Mouse (Mus musculus): ENCODE results near the gene Uvssa. TPM values are rescaled to one million over a fixed set of nuclear protein-coding genes. Genes with fewer than 3 reads are reported as not detected.

Gene Uvssa
- polyA plus RNA-seq, 1 experiment from 2014 or later, result 8.1 TPM

DNA sequence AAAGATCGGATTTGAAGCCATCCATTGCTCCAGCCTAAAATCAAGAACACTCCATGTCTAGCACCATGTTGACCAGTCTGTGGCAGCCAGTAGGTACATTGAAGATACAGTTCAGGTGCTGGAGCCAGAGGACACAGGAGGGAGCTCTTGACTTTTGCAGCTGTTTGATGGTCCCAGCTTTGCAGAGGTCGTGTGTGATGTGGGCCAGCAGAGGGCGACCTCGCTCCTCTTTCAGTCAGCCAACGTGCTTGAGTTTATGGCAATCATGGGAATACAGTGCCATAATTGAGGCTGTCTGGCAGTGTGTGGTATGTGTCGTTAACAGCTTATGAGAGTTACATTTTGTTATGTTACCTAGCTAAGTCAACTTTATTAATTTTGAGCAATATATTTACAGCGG, 15.5 kb downstream of the Uvssa start:
- Histone ChIP-seq H3K4me3 (ENCODE audit: low read depth, low read length) (no peak overlapping the region), H3K36me3 (ENCODE audit: control insufficient read depth, insufficient read depth, low read length) (peaks cover 7% of the 10 kb centered on the region; the same call in 1 of the 2 replicates), H3K9me3 (replicated peaks; ENCODE audit: control insufficient read depth, low read length, poor library complexity, severe bottlenecking) (no peaks in the 10 kb centered on the region), H3K9ac (ENCODE audit: low read depth, low read length) (no peak overlapping the region), H3K4me2 (ENCODE audit: low read length) (no peak overlapping the region), H3K27me3 (ENCODE audit: control insufficient read depth, insufficient read depth, low read depth, low read length) (no peaks in the 10 kb centered on the region), H3K27ac (ENCODE audit: low read length) (no peak overlapping the region), H3K4me1 (ENCODE audit: control insufficient read depth, insufficient read depth, low read length) (no peaks in the 10 kb centered on the region)
- ATAC-seq, result peak; percentile 93
- WGBS, result 15% methylated on average over 7 of the region's 7 CpGs

DNA sequence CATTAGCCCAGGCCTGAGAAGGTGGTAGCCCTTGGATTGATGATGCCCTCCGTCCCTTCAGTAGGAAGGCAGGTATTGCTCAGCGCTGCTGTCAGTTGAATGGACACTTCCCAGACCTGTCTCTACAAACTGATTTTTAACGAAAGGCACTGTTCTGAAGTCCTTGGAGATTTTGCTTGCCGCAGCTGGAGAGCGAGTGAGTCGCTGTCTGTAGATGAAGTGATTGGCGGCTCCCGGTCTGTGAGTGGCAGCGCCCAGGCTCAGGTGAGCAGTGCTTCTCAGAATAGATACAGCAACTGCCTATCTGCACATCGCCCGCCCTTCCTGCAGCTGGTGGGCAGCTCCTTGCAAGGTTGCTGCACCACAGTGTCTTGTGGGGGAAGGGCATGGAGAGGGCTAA, 17.3 kb downstream of the Uvssa start:
- Histone ChIP-seq H3K4me1 (ENCODE audit: control insufficient read depth, insufficient read depth, low read length) (no peaks in the 10 kb centered on the region), H3K9me3 (replicated peaks; ENCODE audit: control insufficient read depth, low read length, poor library complexity, severe bottlenecking) (no peaks in the 10 kb centered on the region), H3K27me3 (ENCODE audit: control insufficient read depth, insufficient read depth, low read depth, low read length) (no peaks in the 10 kb centered on the region), H3K4me2 (ENCODE audit: low read length) (no peak overlapping the region), H3K9ac (ENCODE audit: low read depth, low read length) (no peak overlapping the region), H3K27ac (ENCODE audit: low read length) (no peak overlapping the region), H3K4me3 (ENCODE audit: low read depth, low read length) (no peak overlapping the region), H3K36me3 (ENCODE audit: control insufficient read depth, insufficient read depth, low read length) (peaks cover 5% of the 10 kb centered on the region; the same call in 1 of the 2 replicates)
- 75% methylated on average over 11 of the region's 11 CpGs for WGBS
- no peak for ATAC-seq

DNA sequence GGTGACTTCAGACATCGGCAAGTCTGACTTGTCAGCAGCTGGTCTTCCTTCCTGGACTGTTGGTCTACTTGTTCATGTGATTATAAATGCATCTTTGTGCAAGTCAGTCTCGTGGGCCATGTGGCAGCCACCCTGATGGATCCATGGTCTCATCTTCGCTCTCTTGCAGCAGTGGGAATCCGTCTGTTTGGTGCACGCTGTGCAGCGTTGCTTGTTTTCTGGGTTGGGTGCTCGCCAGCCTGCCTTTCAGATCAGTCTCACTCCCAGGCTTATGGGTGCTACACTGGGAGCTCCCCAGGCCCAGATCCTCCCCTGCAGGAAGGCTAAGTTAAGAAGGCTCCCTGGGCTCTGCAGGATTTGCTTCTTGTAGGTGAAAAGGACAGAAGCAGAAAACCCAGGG, 18.5 kb downstream of the Uvssa start:
- H3K36me3 ChIP-seq (ENCODE audit: control insufficient read depth, insufficient read depth, low read length), result peaks cover 2% of the 10 kb centered on the region; the same call in 1 of the 2 replicates
- H3K27ac ChIP-seq (ENCODE audit: low read length), result no peak overlapping the region
- no peak overlapping the region for H3K4me3 ChIP-seq (ENCODE audit: low read depth, low read length)
- no peaks in the 10 kb centered on the region for H3K4me1 ChIP-seq (ENCODE audit: control insufficient read depth, insufficient read depth, low read length)
- H3K4me2 ChIP-seq (ENCODE audit: low read length), result no peak overlapping the region
- no peaks in the 10 kb centered on the region for H3K9me3 ChIP-seq (replicated peaks; ENCODE audit: control insufficient read depth, low read length, poor library complexity, severe bottlenecking)
- no peak overlapping the region for H3K9ac ChIP-seq (ENCODE audit: low read depth, low read length)
- no peaks in the 10 kb centered on the region for H3K27me3 ChIP-seq (ENCODE audit: control insufficient read depth, insufficient read depth, low read depth, low read length)
- ATAC-seq, result no peak
- WGBS, result 82% methylated on average over 7 of the region's 7 CpGs

DNA sequence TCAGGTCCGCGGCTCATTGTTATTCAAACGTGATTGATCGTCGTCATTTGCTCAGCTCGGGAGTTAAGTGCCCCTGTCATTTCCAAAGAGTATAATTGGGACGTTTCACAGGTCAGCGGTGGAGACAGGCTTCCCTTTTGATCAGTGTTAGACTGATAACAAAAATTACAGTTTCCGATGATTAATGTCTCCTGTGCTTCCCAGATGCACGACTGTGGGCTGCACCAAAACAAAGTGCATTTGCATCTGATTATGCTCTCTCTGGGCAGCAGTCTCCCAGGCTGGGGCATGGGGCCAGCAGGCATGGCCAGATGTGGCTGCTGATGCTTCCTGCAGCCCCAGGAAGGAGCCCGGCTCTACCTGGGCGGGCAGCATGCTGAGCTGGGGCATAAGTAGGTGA, 22.5 kb downstream of the Uvssa start:
- no peak overlapping the region for H3K4me3 ChIP-seq (ENCODE audit: low read depth, low read length)
- no peak overlapping the region for H3K9ac ChIP-seq (ENCODE audit: low read depth, low read length)
- H3K36me3 ChIP-seq (ENCODE audit: control insufficient read depth, insufficient read depth, low read length), result no peaks in the 10 kb centered on the region
- no peak for ATAC-seq
- WGBS, result 43% methylated on average over 12 of the region's 12 CpGs
- H3K9me3 ChIP-seq (replicated peaks; ENCODE audit: control insufficient read depth, low read length, poor library complexity, severe bottlenecking), result no peaks in the 10 kb centered on the region
- H3K4me2 ChIP-seq (ENCODE audit: low read length), result no peak overlapping the region
- H3K27me3 ChIP-seq (ENCODE audit: control insufficient read depth, insufficient read depth, low read depth, low read length), result no peaks in the 10 kb centered on the region
- no peak overlapping the region for H3K27ac ChIP-seq (ENCODE audit: low read length)
- no peaks in the 10 kb centered on the region for H3K4me1 ChIP-seq (ENCODE audit: control insufficient read depth, insufficient read depth, low read length)

DNA sequence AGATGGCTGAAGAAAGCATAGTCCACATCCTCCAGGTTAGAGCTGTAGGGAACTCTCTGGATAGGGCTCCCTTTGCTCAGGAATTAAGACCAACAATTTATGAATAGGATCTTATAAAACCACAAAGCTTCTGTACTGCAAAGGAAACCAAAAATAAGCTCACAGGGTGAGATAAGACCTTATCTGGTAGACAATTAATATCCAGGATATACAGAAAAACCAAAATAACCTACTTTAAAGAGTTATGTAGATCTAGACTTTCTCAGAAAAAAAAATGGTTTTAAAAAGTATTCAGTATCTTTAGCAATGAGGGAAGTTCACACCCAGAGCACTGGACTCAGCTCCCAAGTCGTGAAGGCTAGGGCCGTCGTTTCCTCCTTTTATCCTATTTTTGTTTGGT, 42.0 kb downstream of the Uvssa start:
- no peak overlapping the region for H3K27ac ChIP-seq (ENCODE audit: low read length)

DNA sequence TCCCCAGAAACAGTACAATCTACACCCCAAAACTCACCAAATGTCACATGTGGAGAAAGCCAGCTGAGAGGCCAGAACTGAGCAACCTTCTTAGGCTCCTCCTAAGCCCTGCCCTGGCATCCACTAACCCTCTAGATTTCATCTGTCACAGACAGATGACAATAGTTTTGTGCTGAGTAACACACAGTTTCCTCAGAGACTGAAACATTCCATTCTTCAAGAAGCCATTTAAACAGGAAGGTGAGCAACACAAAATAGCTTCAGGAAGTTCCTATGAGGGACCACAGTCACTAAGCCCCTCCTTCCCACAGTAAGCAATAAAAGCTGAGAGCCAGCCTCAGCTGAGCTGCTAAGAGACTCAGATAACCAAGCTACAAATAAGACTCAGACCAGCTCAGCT, 49.1 kb downstream of the Uvssa start:
- no peaks in the 10 kb centered on the region for H3K36me3 ChIP-seq (ENCODE audit: control insufficient read depth, insufficient read depth, low read length)
- no peak overlapping the region for H3K4me3 ChIP-seq (ENCODE audit: low read depth, low read length)
- peaks cover 50% of the 10 kb centered on the region for H3K27me3 ChIP-seq (ENCODE audit: control insufficient read depth, insufficient read depth, low read depth, low read length)
- no peak overlapping the region for H3K27ac ChIP-seq (ENCODE audit: low read length)
- no peak overlapping the region for H3K4me2 ChIP-seq (ENCODE audit: low read length)
- no peak overlapping the region for H3K9ac ChIP-seq (ENCODE audit: low read depth, low read length)
- H3K4me1 ChIP-seq (ENCODE audit: control insufficient read depth, insufficient read depth, low read length), result peaks cover 6% of the 10 kb centered on the region
- ATAC-seq, result no peak
- no peaks in the 10 kb centered on the region for H3K9me3 ChIP-seq (replicated peaks; ENCODE audit: control insufficient read depth, low read length, poor library complexity, severe bottlenecking)

More for the DNA sequence above, 42.0 kb downstream of the Uvssa start:
- H3K9ac ChIP-seq (ENCODE audit: low read depth, low read length), result no peak overlapping the region
- no peaks in the 10 kb centered on the region for H3K4me1 ChIP-seq (ENCODE audit: control insufficient read depth, insufficient read depth, low read length)
- no peak overlapping the region for H3K4me3 ChIP-seq (ENCODE audit: low read depth, low read length)
- H3K4me2 ChIP-seq (ENCODE audit: low read length), result no peak overlapping the region
- no peaks in the 10 kb centered on the region for H3K36me3 ChIP-seq (ENCODE audit: control insufficient read depth, insufficient read depth, low read length)
- H3K9me3 ChIP-seq (replicated peaks; ENCODE audit: control insufficient read depth, low read length, poor library complexity, severe bottlenecking), result no peaks in the 10 kb centered on the region
- 81% methylated on average over 3 of the region's 3 CpGs for WGBS
- H3K27me3 ChIP-seq (ENCODE audit: control insufficient read depth, insufficient read depth, low read depth, low read length), result peaks cover 9% of the 10 kb centered on the region
- no peak for ATAC-seq

DNA sequence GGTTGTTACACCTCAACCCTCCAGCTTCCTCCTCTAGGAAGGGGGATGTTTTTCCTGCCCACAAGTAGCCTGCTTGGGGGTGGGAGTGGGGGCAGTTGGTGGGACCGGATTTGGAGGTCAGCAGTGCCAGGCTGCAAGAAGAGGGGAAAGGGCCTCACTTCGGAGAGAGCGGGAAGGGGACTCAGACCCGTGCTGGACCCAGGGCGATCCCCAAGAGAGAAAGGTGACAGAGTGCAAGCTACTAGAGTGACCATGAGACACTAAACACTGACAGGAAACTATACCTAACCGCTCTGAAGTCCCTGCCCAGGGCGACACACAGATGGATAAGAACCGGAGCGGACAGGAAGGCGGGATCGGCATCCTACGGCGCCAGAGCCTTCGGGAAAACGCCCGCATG, 51.8 kb downstream of the Uvssa start:
- Histone ChIP-seq H3K27ac (ENCODE audit: low read length) (no peak overlapping the region), H3K9ac (ENCODE audit: low read depth, low read length) (no peak overlapping the region), H3K9me3 (replicated peaks; ENCODE audit: control insufficient read depth, low read length, poor library complexity, severe bottlenecking) (no peaks in the 10 kb centered on the region), H3K36me3 (ENCODE audit: control insufficient read depth, insufficient read depth, low read length) (no peaks in the 10 kb centered on the region), H3K4me3 (ENCODE audit: low read depth, low read length) (no peak overlapping the region), H3K4me2 (ENCODE audit: low read length) (no peak overlapping the region), H3K27me3 (ENCODE audit: control insufficient read depth, insufficient read depth, low read depth, low read length) (peaks cover 58% of the 10 kb centered on the region), H3K4me1 (ENCODE audit: control insufficient read depth, insufficient read depth, low read length) (peaks cover 19% of the 10 kb centered on the region)
- under 1% methylated on average over 16 of the region's 16 CpGs for WGBS
- ATAC-seq, result no peak

DNA sequence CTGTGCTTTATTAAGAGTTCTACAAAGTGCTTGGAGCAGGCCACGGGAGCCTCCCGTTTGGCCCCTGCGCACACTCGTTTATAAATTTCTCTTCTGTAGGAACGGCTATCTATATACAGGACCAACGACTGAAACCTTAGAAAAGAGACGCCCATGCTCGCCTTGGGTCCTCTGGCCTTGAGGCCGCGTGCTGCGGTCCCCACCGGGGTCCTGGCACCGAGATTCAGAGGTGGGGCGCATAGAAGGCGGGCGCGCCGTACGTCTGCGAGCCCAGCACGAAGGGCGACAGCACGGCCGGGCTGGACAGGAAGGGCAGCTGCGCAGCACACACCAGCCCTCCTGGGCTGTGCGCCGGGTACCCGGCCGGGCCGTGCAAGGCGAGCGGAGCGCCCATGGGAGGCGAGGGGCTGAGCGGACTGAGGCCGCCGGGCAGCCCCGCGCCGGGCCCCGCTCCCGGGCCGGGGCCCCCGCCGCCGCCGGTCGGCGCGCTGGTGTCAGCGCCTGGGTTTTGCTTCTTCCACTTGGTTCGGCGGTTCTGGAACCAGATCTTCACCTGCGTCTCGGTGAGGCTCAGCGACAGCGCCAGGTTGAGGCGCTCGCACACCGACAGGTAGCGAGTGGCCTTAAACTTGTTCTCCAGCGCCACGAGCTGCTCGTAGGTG, 52.3 kb downstream of the Uvssa start:
- Histone ChIP-seq H3K36me3 (ENCODE audit: control insufficient read depth, insufficient read depth, low read length) (no peaks in the 10 kb centered on the region), H3K27ac (ENCODE audit: low read length) (no peak overlapping the region), H3K4me2 (ENCODE audit: low read length) (peak overlapping the region; percentile 28), H3K9ac (ENCODE audit: low read depth, low read length) (no peak overlapping the region), H3K4me1 (ENCODE audit: control insufficient read depth, insufficient read depth, low read length) (peaks cover 19% of the 10 kb centered on the region), H3K4me3 (ENCODE audit: low read depth, low read length) (peak overlapping the region; percentile 14), H3K27me3 (ENCODE audit: control insufficient read depth, insufficient read depth, low read depth, low read length) (peaks cover 58% of the 10 kb centered on the region), H3K9me3 (replicated peaks; ENCODE audit: control insufficient read depth, low read length, poor library complexity, severe bottlenecking) (no peaks in the 10 kb centered on the region)
- no peak for ATAC-seq
- WGBS, result under 1% methylated on average over 53 of the region's 64 CpGs

DNA sequence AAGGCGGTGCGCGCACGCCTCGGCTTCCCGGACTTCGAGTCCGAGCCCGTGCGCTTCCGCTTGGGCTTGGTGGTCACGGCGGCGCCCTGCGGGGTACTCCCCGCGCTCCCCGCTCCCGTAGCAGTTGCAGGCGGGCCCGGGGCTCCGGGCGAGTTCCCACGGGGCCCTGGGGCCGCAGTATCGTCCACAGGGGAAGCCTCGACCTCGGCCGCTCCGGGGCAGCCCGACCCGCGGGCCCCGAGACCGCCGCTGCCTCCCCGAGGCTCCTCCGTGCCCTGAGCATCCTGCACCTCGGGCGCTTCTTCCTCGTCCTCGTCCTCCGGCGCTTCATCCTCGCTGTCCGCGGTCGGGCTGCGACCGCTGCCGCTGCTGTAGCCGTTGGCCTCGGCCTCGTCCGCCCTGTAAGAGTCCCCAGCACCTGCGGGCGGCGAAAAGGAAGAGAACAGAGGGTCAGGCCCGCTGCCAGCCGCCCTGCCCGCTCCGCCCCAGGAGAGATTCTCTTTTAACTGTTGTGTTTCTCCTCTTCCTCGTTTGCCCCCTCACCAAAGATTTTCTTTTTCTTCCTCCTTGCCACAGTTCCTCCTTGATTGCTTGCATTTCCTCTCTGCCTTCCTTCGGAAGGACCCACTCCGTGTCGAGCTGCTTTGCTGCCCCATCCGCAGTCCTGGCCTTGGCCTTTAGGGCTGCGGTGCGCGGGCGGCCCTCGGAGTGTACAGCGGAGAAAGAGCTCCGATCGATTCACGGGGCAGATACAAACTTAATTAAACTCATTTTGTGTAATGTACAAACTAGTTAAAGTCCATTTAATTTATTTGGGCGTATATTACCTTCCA, 53.0 kb downstream of the Uvssa start:
- Histone ChIP-seq H3K4me2 (ENCODE audit: low read length) (peak overlapping the region; percentile 28), H3K27ac (ENCODE audit: low read length) (no peak overlapping the region), H3K36me3 (ENCODE audit: control insufficient read depth, insufficient read depth, low read length) (no peaks in the 10 kb centered on the region), H3K4me1 (ENCODE audit: control insufficient read depth, insufficient read depth, low read length) (peaks cover 19% of the 10 kb centered on the region), H3K4me3 (ENCODE audit: low read depth, low read length) (peak overlapping the region; percentile 14), H3K27me3 (ENCODE audit: control insufficient read depth, insufficient read depth, low read depth, low read length) (peaks cover 64% of the 10 kb centered on the region), H3K9me3 (replicated peaks; ENCODE audit: control insufficient read depth, low read length, poor library complexity, severe bottlenecking) (no peaks in the 10 kb centered on the region), H3K9ac (ENCODE audit: low read depth, low read length) (no peak overlapping the region)
- under 1% methylated on average over 76 of the region's 77 CpGs for WGBS
- no peak for ATAC-seq

All from midbrain, embryonic 16.5 days (tissue).